Mouse (Mus musculus): ENCODE results near the gene Tmem262.

GRCm38 (mm10) chr19:6082156-6082555 lies 2.3 kb downstream of the Tmem262 start, which contains the start of gene Gm28374:
- TF ChIP-seq CTCF (IDR thresholded peaks at IDR 0.05; ENCODE audit: control insufficient read depth, insufficient read depth, insufficient replicate concordance, low read depth, low read length), result no peak
- TF ChIP-seq POLR2A (IDR thresholded peaks at IDR 0.05; ENCODE audit: control insufficient read depth, low read depth, low read length), result no peak

Data from testis, adult 2 months (tissue).